Mouse (Mus musculus) MEL (cell line): Measurements from ENCODE around the gene Dgke. TPM values are rescaled to one million over a fixed set of nuclear protein-coding genes. Genes with fewer than 3 reads are reported as not detected.

Source experiments
- DNase-seq: peaks from one replicate; pipeline ENCODE4 v3.0.0; 2011; ENCODE audit warnings: low read depth, low spot score
- H3K27ac ChIP-seq: 2 replicates; pipeline ENCODE4 v1.5.1; 2012; ENCODE audit warnings: low read depth, mild to moderate bottlenecking, control low read depth, low read length, moderate library complexity; ENCODE audit not compliant: control insufficient read depth
- H3K27me3 ChIP-seq, 2 experiments: fragments of 150-350 bp in 1 of 2; sonication (generic) in 1 of 2; 2 replicates each; pipeline ENCODE4 v1.6.1; 2012; ENCODE audit warnings: low read length in 2 of 2, mild to moderate bottlenecking in 2 of 2, improper control_type of control experiment in 1 of 2, moderate library complexity in 1 of 2; ENCODE audit not compliant: insufficient read depth in 2 of 2, control insufficient read depth in 1 of 2
- H3K36me3 ChIP-seq, 2 experiments: 2 replicates each; pipeline ENCODE4 v1.6.1; 2012 to 2014; ENCODE audit warnings: low read length in 2 of 2, improper control_type of control experiment in 1 of 2, inconsistent platforms in 1 of 2, mild to moderate bottlenecking in 1 of 2; ENCODE audit not compliant: insufficient read depth in 2 of 2, control insufficient read depth in 1 of 2
- H3K4me1 ChIP-seq, 2 experiments: fragments of 150-350 bp in 1 of 2; sonication (generic) in 1 of 2; 2 replicates each; pipeline ENCODE4 v1.6.1; 2012; ENCODE audit warnings: low read length in 2 of 2, improper control_type of control experiment in 1 of 2, mild to moderate bottlenecking in 1 of 2; ENCODE audit not compliant: insufficient read depth in 2 of 2, control insufficient read depth in 1 of 2
- H3K4me3 ChIP-seq, 2 experiments: fragments of 150-350 bp in 1 of 2; sonication (generic) in 1 of 2; 2 replicates each; pipeline ENCODE4 v1.5.1; 2012; ENCODE audit warnings: low read depth in 2 of 2, low read length in 2 of 2, mild to moderate bottlenecking in 2 of 2, moderate library complexity in 2 of 2, control low read depth in 1 of 2, improper control_type of control experiment in 1 of 2; ENCODE audit not compliant: control insufficient read depth in 1 of 2, insufficient read depth in 1 of 2
- H3K79me2 ChIP-seq: 2 replicates; pipeline ENCODE4 v1.6.1; 2012; ENCODE audit warnings: mild to moderate bottlenecking, low read length, moderate library complexity; ENCODE audit not compliant: control insufficient read depth, poor library complexity, insufficient read depth
- H3K9ac ChIP-seq: 2 replicates; pipeline ENCODE4 v1.6.1; 2012; ENCODE audit warnings: low read depth, mild to moderate bottlenecking, control low read depth, low read length, moderate library complexity; ENCODE audit not compliant: control insufficient read depth, poor library complexity, severe bottlenecking
- H3K9me3 ChIP-seq: fragments of 150-350 bp; sonication (generic); replicated peaks from 2 replicates; pipeline ENCODE4 v1.6.1; 2012; ENCODE audit warnings: mild to moderate bottlenecking, low read length, improper control_type of control experiment, moderate library complexity; ENCODE audit not compliant: insufficient read depth
- BHLHE40 ChIP-seq: IDR thresholded peaks from 2 replicates; pipeline ENCODE4 v1.6.1; 2012; ENCODE audit warnings: low read depth, mild to moderate bottlenecking, inconsistent platforms, low read length, improper control_type of control experiment, borderline replicate concordance
- CHD1 ChIP-seq: IDR thresholded peaks from 2 replicates; pipeline ENCODE4 v1.6.1; 2012; ENCODE audit warnings: low read depth, mild to moderate bottlenecking, inconsistent platforms, low read length, improper control_type of control experiment
- CHD2 ChIP-seq: IDR thresholded peaks from 2 replicates; pipeline ENCODE4 v1.6.1; 2011; ENCODE audit warnings: low read length, improper control_type of control experiment
- CTCF ChIP-seq, 3 experiments: IDR thresholded peaks in 2 of 3; conservative IDR thresholded peaks in 1 of 3; 2 replicates each; pipeline ENCODE4 v1.5.1; 2011 to 2012; ENCODE audit warnings: low read length in 3 of 3, low read depth in 2 of 3, mild to moderate bottlenecking in 2 of 3, improper control_type of control experiment in 1 of 3, inconsistent platforms in 1 of 3, mixed read lengths in 1 of 3, moderate library complexity in 1 of 3; ENCODE audit not compliant: control insufficient read depth in 1 of 3, insufficient read depth in 1 of 3, poor library complexity in 1 of 3, severe bottlenecking in 1 of 3
- E2F4 ChIP-seq: IDR thresholded peaks from 2 replicates; pipeline ENCODE4 v1.6.1; 2011; ENCODE audit warnings: low read depth, low read length, improper control_type of control experiment, borderline replicate concordance
- ELF1 ChIP-seq: IDR thresholded peaks from 2 replicates; pipeline ENCODE4 v1.6.1; 2014; ENCODE audit warnings: low read depth, mild to moderate bottlenecking, inconsistent platforms, low read length, improper control_type of control experiment, moderate library complexity
- HCFC1 ChIP-seq: IDR thresholded peaks from 2 replicates; pipeline ENCODE4 v1.6.1; 2012; ENCODE audit warnings: low read depth, mild to moderate bottlenecking, inconsistent platforms, low read length, improper control_type of control experiment, moderate library complexity
- JUND ChIP-seq: IDR thresholded peaks from 2 replicates; pipeline ENCODE4 v1.6.1; 2011; ENCODE audit warnings: low read depth, mild to moderate bottlenecking, improper control_type of control experiment, low read length
- KAT2A ChIP-seq: conservative IDR thresholded peaks from 2 replicates; pipeline ENCODE4 v1.6.1; 2012; ENCODE audit warnings: low read depth, low read length, improper control_type of control experiment, inconsistent platforms
- MAX ChIP-seq: IDR thresholded peaks from 2 replicates; pipeline ENCODE4 v1.6.1; 2011; ENCODE audit warnings: low read length, improper control_type of control experiment
- MXI1 ChIP-seq: IDR thresholded peaks from 2 replicates; pipeline ENCODE4 v1.6.1; 2011; ENCODE audit warnings: mild to moderate bottlenecking, low read depth, low read length, improper control_type of control experiment
- MYB ChIP-seq: IDR thresholded peaks from 2 replicates; pipeline ENCODE4 v1.6.1; 2011; ENCODE audit warnings: mild to moderate bottlenecking, low read depth, low read length, improper control_type of control experiment
- NELFE ChIP-seq: IDR thresholded peaks from 2 replicates; pipeline ENCODE4 v1.6.1; 2011; ENCODE audit warnings: low read depth, low read length, improper control_type of control experiment
- NRF1 ChIP-seq: IDR thresholded peaks from 2 replicates; pipeline ENCODE4 v1.6.1; 2014; ENCODE audit warnings: low read depth, mild to moderate bottlenecking, inconsistent platforms, low read length, improper control_type of control experiment, moderate library complexity; ENCODE audit not compliant: poor library complexity, insufficient read depth, severe bottlenecking
- POLR2A ChIP-seq, 2 experiments: IDR thresholded peaks; 2 replicates each; pipeline ENCODE4 v1.6.1; 2011 to 2012; ENCODE audit warnings: low read length in 2 of 2, mild to moderate bottlenecking in 2 of 2, control low read depth in 1 of 2, improper control_type of control experiment in 1 of 2, low read depth in 1 of 2, moderate library complexity in 1 of 2; ENCODE audit not compliant: control insufficient read depth in 1 of 2, insufficient read depth in 1 of 2, poor library complexity in 1 of 2
- POLR2AphosphoS2 ChIP-seq: IDR thresholded peaks from 2 replicates; pipeline ENCODE4 v1.6.1; 2011; ENCODE audit warnings: low read length, improper control_type of control experiment
- RAD21 ChIP-seq: IDR thresholded peaks from 2 replicates; pipeline ENCODE4 v1.6.1; 2011; ENCODE audit warnings: mild to moderate bottlenecking, low read depth, low read length, improper control_type of control experiment
- RCOR1 ChIP-seq: IDR thresholded peaks from 2 replicates; pipeline ENCODE4 v1.6.1; 2012; ENCODE audit warnings: low read depth, mild to moderate bottlenecking, inconsistent platforms, low read length, improper control_type of control experiment
- SIN3A ChIP-seq: IDR thresholded peaks from 2 replicates; pipeline ENCODE4 v1.6.1; 2012; ENCODE audit warnings: low read length, improper control_type of control experiment, inconsistent platforms
- SMC3 ChIP-seq: IDR thresholded peaks from 2 replicates; pipeline ENCODE4 v1.6.1; 2011; ENCODE audit warnings: low read depth, low read length, improper control_type of control experiment
- TAL1 ChIP-seq: IDR thresholded peaks from 2 replicates; pipeline ENCODE4 v1.6.1; 2012; ENCODE audit warnings: mild to moderate bottlenecking, inconsistent platforms, low read length, moderate library complexity, mixed read lengths
- TBP ChIP-seq: IDR thresholded peaks from 2 replicates; pipeline ENCODE4 v1.8.0; 2011; ENCODE audit warnings: low read depth, low read length, improper control_type of control experiment
- TCF12 ChIP-seq: IDR thresholded peaks from 2 replicates; pipeline ENCODE4 v1.6.1; 2014; ENCODE audit warnings: low read depth, mild to moderate bottlenecking, inconsistent platforms, low read length, improper control_type of control experiment, moderate library complexity
- UBTF ChIP-seq: IDR thresholded peaks from 2 replicates; pipeline ENCODE4 v1.6.1; 2012; ENCODE audit warnings: low read depth, mild to moderate bottlenecking, inconsistent platforms, low read length, improper control_type of control experiment, moderate library complexity, borderline replicate concordance; ENCODE audit not compliant: insufficient read depth
- USF1 ChIP-seq: IDR thresholded peaks from 2 replicates; pipeline ENCODE4 v1.6.1; 2014; ENCODE audit warnings: low read depth, mild to moderate bottlenecking, inconsistent platforms, low read length, improper control_type of control experiment, moderate library complexity
- USF2 ChIP-seq, 2 experiments: IDR thresholded peaks; 2 replicates each; pipeline ENCODE4 v1.6.1; 2011 to 2012; ENCODE audit warnings: improper control_type of control experiment in 2 of 2, low read length in 2 of 2, borderline replicate concordance in 1 of 2, inconsistent platforms in 1 of 2, low read depth in 1 of 2, mild to moderate bottlenecking in 1 of 2; ENCODE audit not compliant: insufficient read depth in 1 of 2
- ZC3H11A ChIP-seq: IDR thresholded peaks from 2 replicates; pipeline ENCODE4 v1.6.1; 2012; ENCODE audit warnings: low read depth, mild to moderate bottlenecking, inconsistent platforms, low read length, improper control_type of control experiment
- ZKSCAN1 ChIP-seq: IDR thresholded peaks from 2 replicates; pipeline ENCODE4 v1.6.1; 2012; ENCODE audit warnings: low read depth, mild to moderate bottlenecking, inconsistent platforms, low read length, improper control_type of control experiment, moderate library complexity
- ZMIZ1 ChIP-seq: IDR thresholded peaks from 2 replicates; pipeline ENCODE4 v1.6.1; 2012; ENCODE audit warnings: low read depth, mild to moderate bottlenecking, inconsistent platforms, low read length, improper control_type of control experiment, moderate library complexity
- ZNF384 ChIP-seq: IDR thresholded peaks from 2 replicates; pipeline ENCODE4 v1.6.1; 2012; ENCODE audit warnings: low read depth, mild to moderate bottlenecking, inconsistent platforms, low read length, improper control_type of control experiment
- polyA plus RNA-seq, 2 experiments: library from polyadenylated mRNA; stranded (reverse) in 1 of 2; unstranded in 1 of 2; fragments of >175 nt in 1 of 2; fragments of >200 nt in 1 of 2; gene quantifications; 2 replicates each; pipeline versions ENCODE4 v1.2.1 to v1.2.4; 2012; ENCODE audit warnings: low replicate concordance in 2 of 2, low read depth in 1 of 2; ENCODE audit not compliant: insufficient read length in 2 of 2, insufficient read depth in 1 of 2, missing spikeins in 1 of 2
- total RNA-seq: library from RNA; depleted of rRNA; stranded (reverse); fragments of 300-350 nt; gene quantifications from 2 replicates; pipeline ENCODE4 v1.2.3, GENCODE M21; 2012

The Dgke gene
- total and polyA plus RNA-seq, 3 experiments, result 5.2 to 6.4 TPM; not detected in 1

GRCm38 (mm10) chr11:89061362-89061761 lies 5.3 kb downstream of the Dgke start:
- no peak for DNase-seq
- Histone ChIP-seq H3K9ac (no peak overlapping the region), H3K9me3 (no peaks in the 10 kb centered on the region), H3K27ac (no peak overlapping the region), H3K36me3 (peaks cover 0 to 24% of the 10 kb centered on the region in 2 experiments; a peak in 2 of 4 replicates), H3K4me1 (peaks cover 5 to 8% of the 10 kb centered on the region in 2 experiments)
- no peak for TF ChIP-seq BHLHE40
- TF ChIP-seq HCFC1, result no peak
- TF ChIP-seq RAD21, result no peak
- no peak for TF ChIP-seq USF1
- no peak for TF ChIP-seq UBTF
- no peak for TF ChIP-seq E2F4
- TF ChIP-seq MXI1, result no peak
- no peak for TF ChIP-seq NRF1
- no peak for TF ChIP-seq SIN3A
- no peak for TF ChIP-seq SMC3
- TF ChIP-seq MAX, result no peak
- TF ChIP-seq USF2 (IDR thresholded peaks at IDR 0.05; ENCODE audit: borderline replicate concordance in 1 of 2, insufficient read depth in 1 of 2, low read depth in 1 of 2, low read length in 2 of 2), result no peak
- TF ChIP-seq NELFE, result no peak
- TF ChIP-seq MYB, result no peak
- no peak for TF ChIP-seq TBP
- TF ChIP-seq TCF12, result no peak
- no peak for TF ChIP-seq ZKSCAN1
- TF ChIP-seq, all 39 proteins: peak for 0
- Histone ChIP-seq H3K4me3 (no peak overlapping the region), H3K79me2 (peaks cover 22% of the 10 kb centered on the region), H3K27me3 (no peaks in the 10 kb centered on the region)

GRCm38 (mm10) chr11:89060423-89061089 lies 6.1 kb downstream of the Dgke start:
- DNase-seq, result peak; percentile 98
- Histone ChIP-seq H3K27me3 (no peaks in the 10 kb centered on the region), H3K79me2 (peaks cover 22% of the 10 kb centered on the region), H3K9me3 (no peaks in the 10 kb centered on the region), H3K27ac (peak overlapping the region; percentile 17), H3K4me3 (peak overlapping the region; percentile 72 to 82), H3K9ac (peak overlapping the region; percentile 76), H3K4me1 (peaks cover 5 to 8% of the 10 kb centered on the region in 2 experiments), H3K36me3 (peaks cover 0 to 24% of the 10 kb centered on the region in 2 experiments; a peak in 2 of 4 replicates)
- TF ChIP-seq USF1 (no peak), CHD2 (peak; percentile 82), E2F4 (no peak), ZMIZ1 (peak; percentile 78), RCOR1 (no peak), HCFC1 (peak; percentile 72), ZNF384 (no peak), MAX (0 out of 2 replicates have a peak, but pooled peaks have one; percentile 9), ELF1 (no peak), BHLHE40 (no peak), MXI1 (peak; percentile 14; the same call in 1 of the 2 replicates), ZC3H11A (no peak), ZKSCAN1 (no peak), JUND (no peak), CHD1 (no peak), KAT2A (no peak), CTCF (IDR thresholded peaks at IDR 0.05 in 2 of 3, conservative IDR thresholded peaks at IDR 0.05 in 1 of 3; ENCODE audit: control insufficient read depth in 1 of 3, insufficient read depth in 1 of 3, low read depth in 2 of 3, low read length in 3 of 3, poor library complexity in 1 of 3, severe bottlenecking in 1 of 3) (no peak), SIN3A (peak; percentile 70), POLR2AphosphoS2 (peak; percentile 77; the same call in 1 of the 2 replicates), POLR2A (IDR thresholded peaks at IDR 0.05; ENCODE audit: control insufficient read depth in 1 of 2, insufficient read depth in 1 of 2, low read depth in 1 of 2, low read length in 2 of 2, poor library complexity in 1 of 2) (peak; percentile 73 to 77), NRF1 (peak; percentile 78), TBP (0 out of 2 replicates have a peak, but pooled peaks have one; percentile 8), TAL1 (no peak)
